Mouse (Mus musculus) thymus, postnatal 4 days (tissue): ENCODE results near the gene Ranbp17.
A peak's percentile ranks its signal among the peaks of the same experiment; 100 is the strongest.
"Not testable (repeated sequence)": the region's sequence is repeated elsewhere in the genome, so short reads cannot be mapped to it uniquely, and the experiment has no call there.

Source experiments
- DNase-seq: peaks from one replicate; pipeline ENCODE4 v3.0.0; 2021

The Ranbp17 gene

DNA sequence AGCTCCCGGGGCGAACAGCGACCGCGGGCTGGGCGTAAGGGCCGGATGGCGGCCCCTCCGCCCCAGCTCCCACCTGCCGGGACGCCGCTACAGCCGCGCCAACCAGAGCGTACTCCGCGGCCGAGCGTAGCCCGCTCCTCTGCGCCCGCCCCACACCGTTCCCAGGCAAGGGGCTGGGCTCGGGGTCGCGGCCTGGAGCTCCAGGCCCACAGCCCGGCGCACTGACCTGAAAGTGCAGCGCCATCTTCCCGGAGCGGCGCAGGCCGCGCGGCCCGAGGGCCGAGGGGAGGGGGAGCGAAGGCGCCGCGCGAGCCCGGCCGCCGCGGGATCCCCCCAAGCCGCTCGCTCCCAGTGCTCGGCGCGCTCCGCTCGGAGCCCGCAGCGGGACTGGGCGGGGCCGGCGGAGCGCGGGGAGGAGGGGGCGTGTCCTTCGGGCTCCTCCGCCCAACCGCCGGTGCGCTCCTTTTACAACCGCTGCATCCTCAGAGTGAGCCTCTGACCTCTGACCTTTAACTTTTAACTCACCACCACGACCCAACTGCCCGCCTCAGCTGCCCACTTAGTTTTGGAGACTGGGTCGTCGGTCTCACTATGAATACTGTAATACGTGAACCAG is at the start of gene Ranbp17:
TSS of gene Ranbp17 (minus strand) at position 371 of the 616 bp plus-strand sequence.
- peak; percentile 75 for DNase-seq

DNA sequence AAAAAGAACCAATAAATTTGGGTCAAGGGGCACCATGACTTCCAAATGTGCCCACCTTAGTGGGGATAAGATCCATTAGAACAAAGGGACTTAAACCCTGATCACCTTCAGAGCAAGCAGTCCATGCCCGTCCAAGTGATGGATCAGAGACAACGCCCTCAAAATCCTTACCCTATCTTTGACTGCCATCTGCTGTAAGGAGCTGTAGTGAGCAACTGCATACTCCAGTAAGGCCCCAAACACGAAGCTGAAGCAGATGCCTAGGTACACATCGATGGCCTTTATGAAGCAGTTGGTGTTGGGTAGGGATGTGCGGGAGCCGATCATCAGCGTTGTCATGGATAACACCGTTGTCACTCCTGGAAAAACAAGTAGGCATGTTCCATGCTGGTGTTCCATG is 40.6 kb upstream of the Ranbp17 start:
- DNase-seq = no peak

DNA sequence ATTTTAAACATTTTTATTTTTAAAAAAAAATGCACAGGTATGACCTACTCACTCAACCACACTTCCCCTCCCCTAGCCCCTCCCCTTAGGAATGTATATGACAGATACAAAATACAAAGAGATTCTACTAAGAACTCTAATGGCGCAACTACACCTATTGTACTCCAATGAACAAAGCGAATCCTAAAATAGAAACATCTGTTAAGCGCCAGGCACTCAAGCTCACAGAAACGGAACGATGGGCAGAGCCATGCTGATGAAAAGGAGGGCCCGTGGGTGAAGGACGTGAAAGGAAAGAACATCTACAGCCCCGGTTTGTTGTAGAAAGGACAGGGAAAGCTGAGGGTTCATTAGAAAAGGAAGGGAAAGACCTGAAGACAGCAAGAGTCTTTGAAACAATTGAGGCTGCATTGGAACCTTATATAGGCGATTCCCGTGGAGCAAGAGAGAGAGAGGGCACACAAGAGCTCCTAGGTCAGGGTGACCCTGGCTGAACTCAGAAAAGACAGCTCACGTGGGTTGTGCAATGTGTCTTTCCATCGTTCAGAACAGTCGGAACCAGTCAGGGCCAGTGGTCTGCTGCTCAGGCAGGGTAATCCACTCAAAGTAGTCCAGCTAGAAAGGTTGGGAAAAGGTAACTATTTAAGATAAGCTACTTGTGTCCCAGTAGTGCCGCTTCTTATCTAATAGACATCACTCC is 37.5 kb upstream of the Ranbp17 start:
- no peak for DNase-seq

DNA sequence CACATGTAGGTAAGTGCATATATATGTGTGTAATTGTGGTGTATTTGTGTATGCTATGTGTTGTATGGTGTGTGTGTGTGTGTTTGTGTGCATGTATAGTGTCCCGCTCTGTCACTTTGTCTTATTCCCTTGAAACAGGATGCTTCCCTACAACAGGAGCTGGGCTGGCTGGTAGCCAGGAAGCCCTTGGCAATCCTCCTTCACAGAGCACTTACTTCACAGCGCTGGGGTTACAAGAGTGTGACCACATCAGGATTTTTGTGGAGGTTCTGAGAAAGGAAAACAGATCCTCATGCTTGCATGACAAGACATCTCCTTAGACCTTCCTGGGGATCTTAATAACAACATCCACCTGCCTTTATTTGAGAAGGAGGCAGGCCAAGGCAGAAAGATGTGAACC is 33.8 kb upstream of the Ranbp17 start:
- DNase-seq = no peak

DNA sequence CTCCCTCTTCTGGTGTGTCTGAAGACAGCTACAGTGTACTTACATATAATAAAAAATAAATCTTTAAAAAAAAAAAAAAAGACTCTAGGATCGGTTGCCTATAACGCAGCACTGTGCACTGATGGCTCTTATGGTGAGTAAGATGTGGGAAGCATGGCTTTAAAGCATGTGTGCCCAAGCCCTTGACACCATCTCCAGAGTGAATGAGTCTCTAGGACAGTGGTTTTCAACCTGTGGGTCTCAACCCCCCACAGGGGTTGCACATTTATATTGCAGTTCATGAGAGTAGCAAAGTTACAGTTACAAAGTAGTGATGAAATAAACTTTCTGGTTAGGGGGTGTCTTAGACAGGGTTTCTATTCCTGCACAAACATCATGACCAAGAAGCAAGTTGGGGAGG is 31.4 kb upstream of the Ranbp17 start:
- DNase-seq = no peak

DNA sequence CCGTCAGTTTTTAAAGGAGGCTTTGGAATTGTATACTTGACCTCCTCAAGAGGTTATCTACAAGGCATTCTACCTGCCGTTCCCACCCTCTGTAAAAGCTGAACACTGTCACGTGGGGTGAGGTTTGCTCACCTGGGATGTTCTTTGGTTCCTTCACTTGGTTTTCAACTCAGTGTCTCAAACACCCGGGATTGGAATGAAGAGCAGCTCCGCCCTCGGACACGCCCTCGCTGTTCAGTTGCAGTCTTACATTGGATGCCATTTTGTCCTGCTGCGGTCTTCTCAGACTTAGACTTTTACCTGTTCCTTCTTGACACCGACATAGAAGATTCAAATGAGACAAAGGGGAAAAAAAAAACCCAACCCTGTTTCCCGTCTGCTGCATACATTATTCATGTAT is 30.6 kb upstream of the Ranbp17 start:
- DNase-seq = no peak

DNA sequence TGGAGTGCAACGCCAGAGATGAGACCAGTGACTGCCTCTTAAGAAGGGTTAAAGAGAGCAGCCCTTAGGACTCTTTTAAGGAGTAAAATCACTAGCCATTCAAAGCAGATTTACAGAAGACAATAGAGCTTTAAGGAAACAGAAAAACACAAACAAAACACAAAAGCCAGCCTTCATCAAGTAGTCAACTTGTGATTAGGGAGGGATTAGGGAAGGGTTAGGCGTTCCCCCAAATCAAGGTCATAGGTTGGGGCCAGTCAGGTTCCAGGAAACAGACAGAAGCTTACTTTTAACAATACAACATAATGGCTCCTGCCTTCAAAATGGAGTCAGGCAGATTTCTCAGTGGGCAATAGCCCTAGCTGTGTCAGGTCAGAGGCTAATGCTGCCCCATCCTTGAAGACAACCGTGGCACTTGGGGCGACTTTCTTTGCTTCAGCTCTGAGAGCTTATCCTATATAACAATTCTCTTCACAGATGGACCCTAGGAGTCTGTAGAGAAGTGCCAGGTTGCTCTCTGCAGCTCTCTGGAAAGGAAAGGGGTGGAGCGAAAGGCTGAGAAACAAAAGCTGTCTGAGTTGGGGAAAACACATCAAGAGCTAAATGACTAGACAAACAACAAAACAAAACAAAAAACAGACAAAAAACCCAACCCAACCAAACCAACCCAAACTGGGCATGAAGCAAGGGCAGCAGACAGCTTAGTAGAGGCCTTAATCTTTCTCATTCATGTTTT is 24.0 kb upstream of the Ranbp17 start:
- DNase-seq = no peak

DNA sequence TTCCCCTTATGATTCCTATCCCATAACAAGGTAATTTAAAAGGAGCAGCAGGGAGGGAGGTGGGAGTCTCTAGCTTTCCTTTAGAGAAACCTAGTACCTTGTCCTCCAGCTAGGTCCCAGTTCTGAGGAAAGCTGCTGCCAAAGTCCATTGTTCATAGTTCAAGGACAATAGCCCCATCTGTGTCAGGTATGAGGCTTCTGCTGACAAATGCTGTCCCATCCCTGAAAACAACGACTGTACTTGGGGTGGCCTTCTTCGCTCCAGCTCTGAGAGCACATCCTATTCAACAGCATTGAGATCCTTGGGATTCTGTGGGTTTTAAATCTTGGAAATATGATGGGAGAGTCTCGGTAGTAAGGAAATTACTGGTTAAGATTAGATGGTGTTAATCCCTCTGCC is 23.1 kb upstream of the Ranbp17 start:
- DNase-seq = no peak

DNA sequence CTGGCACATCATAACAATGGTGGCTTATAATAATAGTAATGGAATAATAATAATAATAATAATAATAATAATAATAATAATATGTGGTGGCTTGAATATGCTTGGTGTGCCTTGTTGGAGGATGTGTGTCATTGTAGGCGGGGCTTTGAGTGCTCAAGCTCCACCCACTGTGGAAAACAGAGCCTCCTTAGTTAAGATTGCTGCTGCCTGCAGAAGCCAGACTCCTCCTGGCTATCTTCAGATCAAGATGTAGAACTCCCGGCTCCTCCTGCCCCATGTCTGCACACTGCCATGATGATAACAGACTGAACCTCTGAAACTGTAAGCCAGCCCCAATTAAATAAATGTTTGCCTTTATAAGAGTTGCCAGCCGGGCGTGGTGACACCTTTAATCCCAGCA is 21.0 kb upstream of the Ranbp17 start:
- no peak for DNase-seq

DNA sequence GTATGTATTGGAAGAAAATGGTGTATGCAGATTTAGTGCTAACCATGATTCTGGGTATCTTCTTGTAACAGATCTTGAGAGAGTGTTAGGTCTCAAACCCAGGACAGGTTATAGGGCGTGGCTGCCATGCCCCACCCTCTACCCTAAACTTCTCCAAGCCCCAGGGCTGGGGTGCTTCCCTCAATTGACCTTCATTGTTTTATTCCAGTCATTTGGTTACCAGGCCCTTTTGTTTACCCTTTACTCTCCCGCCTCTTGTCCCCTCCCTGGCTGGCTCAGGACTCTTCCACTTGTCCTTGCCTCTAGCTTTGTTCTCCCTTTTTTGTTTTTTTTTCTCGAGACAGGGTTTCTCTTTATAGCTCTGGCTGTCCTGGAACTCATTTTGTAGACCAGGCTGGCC is 20.0 kb upstream of the Ranbp17 start:
- no peak for DNase-seq

DNA sequence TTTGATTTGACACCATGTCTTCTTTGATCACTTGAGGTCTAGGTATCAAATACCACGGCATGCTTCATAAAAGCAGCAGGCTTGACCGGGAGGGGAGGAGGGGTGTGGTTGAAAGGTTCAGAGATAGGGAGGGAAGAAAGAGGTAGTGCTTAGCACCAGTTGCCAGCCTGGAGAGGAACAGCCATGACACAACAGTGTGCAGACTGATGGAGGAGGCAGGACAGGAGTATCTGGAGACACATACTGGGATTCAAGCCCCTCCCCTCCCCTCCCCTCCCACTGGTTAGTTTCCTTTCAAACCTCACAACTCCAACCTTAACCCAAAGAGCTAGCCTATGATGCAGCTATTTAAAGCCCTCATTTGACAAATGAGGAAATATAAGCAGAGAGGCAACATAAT is 16.0 kb upstream of the Ranbp17 start:
- no peak for DNase-seq

DNA sequence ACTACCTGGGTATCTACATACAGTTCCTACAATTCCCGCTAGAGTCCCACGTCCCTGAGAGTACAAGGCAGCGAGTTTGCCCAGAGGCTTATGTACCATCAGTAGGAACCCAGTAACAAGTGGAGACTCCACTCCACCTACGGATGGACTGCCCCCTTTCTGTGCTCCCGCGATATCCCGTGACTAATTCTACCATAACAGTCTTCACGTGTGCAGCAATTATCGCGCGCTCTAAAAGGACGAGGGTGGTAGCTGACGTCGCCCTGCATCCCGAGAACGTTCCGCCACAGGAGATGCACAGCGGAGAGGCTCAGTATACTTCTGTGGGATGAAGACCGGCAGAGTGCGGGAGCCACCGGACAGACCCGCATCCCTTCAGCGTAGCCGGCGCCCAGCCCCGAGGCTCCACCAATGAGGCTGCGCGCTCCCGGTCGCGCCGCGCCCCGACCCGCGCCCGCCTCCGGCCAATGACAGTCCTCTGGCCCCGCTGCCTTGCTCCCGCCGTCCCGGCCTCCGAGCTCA is 631 bp downstream of the Ranbp17 start:
- peak; percentile 52 for DNase-seq

DNA sequence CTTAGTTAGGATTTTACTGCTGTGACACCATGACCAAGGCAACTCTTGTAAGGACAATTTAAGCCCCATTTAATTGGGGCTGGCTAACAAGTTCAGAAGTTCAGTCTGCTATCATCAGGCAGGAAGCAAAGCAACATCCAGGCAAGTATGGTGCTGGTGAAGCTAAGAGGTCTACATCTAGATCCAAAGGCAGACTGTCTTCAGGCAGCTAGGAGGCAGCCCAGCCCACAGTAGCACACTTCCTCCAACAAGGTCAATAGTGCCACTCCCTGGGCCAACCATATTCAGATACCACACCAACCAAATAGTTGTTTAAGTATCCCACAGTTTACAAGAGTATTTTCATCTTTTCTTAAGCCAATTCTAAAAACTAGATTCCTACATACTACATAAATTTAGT is 4.1 kb downstream of the Ranbp17 start:
- no peak for DNase-seq

DNA sequence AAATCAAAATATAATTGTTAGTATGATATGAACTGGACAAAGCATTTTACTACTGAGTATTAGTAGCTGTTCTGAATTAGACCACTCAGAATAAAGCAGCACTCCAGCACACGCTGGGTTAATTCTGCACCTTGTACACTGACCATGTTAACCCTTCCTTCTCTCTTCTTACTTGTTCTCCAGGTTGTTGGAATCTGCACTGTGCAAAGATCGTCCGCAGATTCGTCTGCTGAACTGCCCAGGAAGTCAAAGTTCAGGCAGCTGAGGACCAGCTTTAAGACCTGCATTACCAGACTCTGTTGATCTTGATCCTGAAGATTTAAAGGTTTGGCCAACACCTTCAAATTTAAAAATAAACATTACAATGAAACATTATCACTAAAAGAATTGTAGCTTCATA is 27.8 kb downstream of the Ranbp17 start:
- no peak for DNase-seq

DNA sequence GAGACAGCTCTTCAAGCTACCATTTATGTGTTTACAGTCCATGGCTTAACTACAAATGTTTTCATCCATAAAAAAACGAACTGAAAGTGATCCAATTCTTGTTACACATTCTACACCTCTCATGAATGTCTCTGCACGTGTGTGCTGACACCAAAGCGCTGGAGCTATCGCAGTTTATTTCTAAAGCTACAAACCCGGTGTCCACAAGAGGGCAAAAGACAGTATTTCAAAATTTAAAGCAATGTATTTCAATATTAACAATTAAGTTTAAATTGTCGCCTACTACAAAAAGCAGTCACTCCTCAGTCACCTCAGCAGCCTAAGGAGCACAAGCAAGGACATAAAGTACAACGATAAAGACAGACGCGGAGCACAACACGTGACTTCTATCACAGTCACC is 33.1 kb downstream of the Ranbp17 start:
- no peak for DNase-seq

DNA sequence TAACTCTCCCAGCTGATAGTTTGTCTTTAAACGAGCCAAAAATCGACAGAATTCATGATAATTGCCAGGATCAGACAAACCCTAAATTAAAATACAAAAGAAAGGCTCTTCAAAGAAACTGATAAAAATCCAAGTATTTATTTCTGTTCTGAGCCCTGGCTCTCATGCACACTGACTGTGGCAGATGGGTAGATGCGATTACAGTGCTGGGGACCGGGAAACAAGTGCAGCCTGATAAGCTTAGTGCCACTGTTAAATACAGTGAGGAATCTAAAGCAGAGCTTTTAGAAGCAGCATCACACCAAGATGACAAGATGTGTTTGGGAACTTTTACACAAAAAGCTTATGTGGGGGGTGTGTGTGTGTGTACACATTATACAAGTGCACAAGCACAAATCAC is 34.3 kb downstream of the Ranbp17 start:
- DNase-seq = no peak

DNA sequence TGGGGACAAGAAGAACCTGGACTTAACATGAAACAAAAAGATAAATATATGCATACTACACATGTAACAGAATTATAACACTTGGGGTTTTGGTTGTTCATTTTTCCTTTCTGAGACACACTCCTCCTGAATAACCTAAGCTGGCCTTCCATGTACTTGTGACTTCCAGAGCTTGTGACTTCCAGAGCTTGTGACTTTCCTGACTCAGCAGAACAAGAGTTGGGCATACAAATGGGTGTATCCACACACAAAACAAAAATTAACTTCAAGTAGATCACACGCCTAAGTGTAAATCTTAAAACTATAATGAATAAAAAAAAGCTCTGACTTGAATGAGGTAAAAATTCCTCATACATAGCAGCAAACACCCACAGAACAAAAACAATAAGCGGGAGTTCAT is 36.9 kb downstream of the Ranbp17 start:
- DNase-seq = no peak

DNA sequence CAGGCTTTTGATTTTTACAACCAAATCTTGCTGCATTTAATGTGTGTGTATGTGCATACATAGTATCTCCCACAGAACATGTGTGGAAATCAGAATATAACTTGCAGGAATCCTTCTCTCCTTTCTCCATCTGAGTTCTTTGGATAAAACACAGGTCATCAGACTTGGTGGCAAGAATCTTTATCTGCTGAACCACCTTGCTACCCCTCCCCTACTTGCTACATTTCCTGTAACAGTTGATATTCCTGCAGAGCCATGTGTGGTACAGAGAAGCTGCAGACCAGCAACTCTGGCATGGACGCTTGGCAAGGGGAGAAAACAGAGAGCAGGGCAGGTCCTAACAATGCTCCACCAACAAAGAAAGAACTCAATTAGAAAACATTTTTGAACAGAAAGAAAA is 52.4 kb downstream of the Ranbp17 start:
- no peak for DNase-seq

DNA sequence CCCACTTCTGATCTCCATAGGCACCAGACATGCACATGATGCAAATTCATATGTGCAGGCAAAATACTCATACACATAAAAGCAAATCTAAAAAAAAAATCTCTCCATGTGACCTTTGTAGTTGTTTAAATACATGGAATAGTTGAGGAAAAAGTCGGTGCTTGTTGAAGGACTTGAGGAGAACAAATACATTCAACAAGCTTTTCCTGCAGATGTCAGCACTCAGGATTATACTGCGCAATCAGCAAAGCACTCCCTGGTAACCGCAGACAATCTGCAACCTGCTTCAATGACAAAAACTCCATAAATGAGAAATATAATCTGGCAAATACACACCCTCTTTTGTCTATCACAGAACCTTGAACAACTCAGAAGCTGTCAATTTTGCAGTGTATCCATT is 59.5 kb downstream of the Ranbp17 start:
- no peak for DNase-seq

DNA sequence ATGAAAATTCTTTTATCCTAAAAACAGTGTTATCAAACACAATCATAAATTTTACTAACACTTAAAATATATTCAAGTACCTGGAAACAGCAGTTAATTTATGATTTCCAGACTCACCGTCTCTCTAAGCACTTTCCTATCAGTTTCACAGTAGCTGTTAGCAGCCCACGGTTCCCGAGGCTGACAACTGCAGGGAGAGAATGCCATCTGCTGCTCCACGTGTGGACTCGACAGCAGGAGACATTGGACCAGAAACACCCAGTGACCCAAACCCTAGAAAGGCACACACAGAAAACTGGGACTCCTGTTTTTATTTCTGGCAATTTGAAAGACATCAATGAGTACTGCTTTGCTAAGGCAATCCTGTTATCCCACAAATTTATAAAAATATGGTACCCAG is 79.7 kb downstream of the Ranbp17 start:
- DNase-seq = no peak

DNA sequence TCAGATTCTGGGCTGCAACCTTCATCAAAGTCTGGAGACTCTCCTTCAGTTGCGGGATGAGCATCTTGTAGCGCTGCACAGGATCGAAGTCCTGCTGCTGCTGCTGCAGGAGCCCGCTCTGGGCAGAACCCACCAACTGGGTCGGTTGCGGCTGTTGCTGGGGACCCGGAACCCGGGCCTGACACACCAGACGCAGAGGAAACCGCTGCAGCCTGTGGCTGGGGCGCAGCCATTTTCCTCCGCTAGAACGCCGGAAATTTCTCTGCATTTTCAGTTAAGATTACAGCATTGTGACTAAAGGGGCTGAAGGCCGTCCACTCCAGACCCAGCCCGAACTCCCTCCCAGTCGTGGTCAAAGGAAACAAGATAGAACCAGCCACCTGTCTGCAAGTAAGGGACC is 85.3 kb downstream of the Ranbp17 start:
- not testable (repeated sequence) for DNase-seq

DNA sequence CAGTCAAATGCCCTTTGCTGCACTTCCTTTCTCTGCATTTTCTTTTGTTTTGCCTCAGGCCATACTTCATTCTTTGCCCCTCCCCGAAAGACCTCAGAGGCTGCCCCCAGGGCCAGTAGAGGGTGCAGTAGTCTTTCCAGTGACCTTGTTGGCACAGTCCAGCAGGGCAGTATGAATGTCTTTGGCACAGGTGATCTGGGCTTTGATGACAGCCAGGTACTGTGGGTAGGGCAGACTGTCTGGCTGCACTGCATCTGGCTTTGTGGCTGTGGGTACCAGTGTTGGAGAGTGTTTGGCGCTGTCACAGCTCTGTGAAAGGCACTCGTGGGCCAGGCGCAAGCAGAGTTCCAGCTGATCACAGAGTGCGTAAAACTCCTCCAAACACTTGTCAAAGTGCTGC is 85.8 kb downstream of the Ranbp17 start:
- DNase-seq = not testable (repeated sequence)

DNA sequence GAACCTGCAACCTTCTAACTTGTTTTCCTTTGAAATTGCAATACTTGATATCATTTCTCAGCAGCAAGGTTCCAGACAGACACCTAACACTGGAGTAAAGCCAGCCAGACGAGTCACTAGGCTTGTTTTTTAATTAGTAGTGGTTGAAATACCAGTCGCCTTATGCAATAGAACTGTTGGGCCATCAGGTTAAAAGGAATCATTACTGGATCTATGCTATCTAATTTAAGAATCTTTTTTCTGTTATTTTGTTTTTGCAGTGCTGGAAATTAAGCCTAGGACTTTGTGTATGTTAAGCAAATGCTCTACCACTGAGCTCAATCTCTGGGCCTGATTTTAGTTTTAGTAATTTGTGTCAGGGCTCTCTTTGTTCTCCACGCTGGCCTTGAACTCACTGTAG is 91.3 kb downstream of the Ranbp17 start:
- DNase-seq = no peak

DNA sequence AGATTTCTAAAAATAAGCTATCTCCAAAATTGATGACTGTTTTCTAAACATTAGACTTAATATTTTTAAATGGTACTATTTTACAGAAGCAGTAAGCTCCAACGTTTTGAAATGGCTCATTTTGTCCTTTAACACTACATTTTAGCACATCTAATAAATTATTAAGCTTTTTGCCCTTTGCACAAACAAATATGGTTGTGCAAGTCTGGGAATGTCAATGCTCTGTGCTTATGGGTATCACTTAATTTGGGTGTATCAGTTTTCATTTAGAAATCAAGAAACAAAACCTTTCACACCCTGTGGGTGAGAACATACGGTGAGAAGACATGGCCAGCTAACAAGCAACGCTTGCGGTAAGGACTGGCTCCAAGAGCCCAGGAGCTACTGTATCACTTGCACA is 108.9 kb downstream of the Ranbp17 start:
- no peak for DNase-seq
